Mouse (Mus musculus): ENCODE measurements around the gene Zfp948.

- no peak for TF ChIP-seq CTCF (IDR thresholded peaks at IDR 0.05; ENCODE audit: insufficient read depth, low read length)
- no peak for TF ChIP-seq POLR2A (IDR thresholded peaks at IDR 0.05; ENCODE audit: borderline replicate concordance, extremely low read depth, low read depth, low read length)
Observed at GRCm38 (mm10) chr17:21530645-21531330, 36.0 kb upstream of the Zfp948 start.
